Mouse (Mus musculus): ENCODE results near the gene Ropn1l. TPM values are rescaled to one million over a fixed set of nuclear protein-coding genes. Genes with fewer than 3 reads are reported as not detected.
A peak's percentile ranks its signal among the peaks of the same experiment; 100 is the strongest.

Gene Ropn1l
- total and polyA plus RNA-seq, 3 experiments: 0.90 to 1.5 (median 1.1) TPM

GRCm38 (mm10) chr15:31427390-31427789 lies 26.1 kb downstream of the Ropn1l start:
- Histone ChIP-seq H3K36me3 (replicated peaks) (no peaks in the 10 kb centered on the region), H3K27me3 (ENCODE audit: insufficient read depth, low read length) (peaks cover 23% of the 10 kb centered on the region), H3K4me3 (ENCODE audit: low read depth, low read length) (no peak overlapping the region), H3K9me3 (replicated peaks) (no peaks in the 10 kb centered on the region), H3K4me1 (ENCODE audit: insufficient read depth, low read depth, low read length) (peaks cover 2% of the 10 kb centered on the region; the same call in 1 of the 2 replicates)
- TF ChIP-seq TAL1 (conservative IDR thresholded peaks at IDR 0.05; ENCODE audit: low read depth, low read length) (no peak), GATA1 (IDR thresholded peaks at IDR 0.05; ENCODE audit: borderline replicate concordance, low read length) (no peak), POLR2AphosphoS5 (IDR thresholded peaks at IDR 0.05; ENCODE audit: insufficient replicate concordance, low read depth, low read length) (no peak), CTCF (IDR thresholded peaks at IDR 0.05; ENCODE audit: low read depth, low read length) (no peak), GATA2 (IDR thresholded peaks at IDR 0.05; ENCODE audit: borderline replicate concordance, low read depth, low read length) (no peak)
- no peak for DNase-seq (ENCODE audit: low spot score)
- no peak for ATAC-seq (ENCODE audit: extremely low read depth, insufficient number of reproducible peaks, low FRiP score, poor library complexity, severe bottlenecking)

DNA sequence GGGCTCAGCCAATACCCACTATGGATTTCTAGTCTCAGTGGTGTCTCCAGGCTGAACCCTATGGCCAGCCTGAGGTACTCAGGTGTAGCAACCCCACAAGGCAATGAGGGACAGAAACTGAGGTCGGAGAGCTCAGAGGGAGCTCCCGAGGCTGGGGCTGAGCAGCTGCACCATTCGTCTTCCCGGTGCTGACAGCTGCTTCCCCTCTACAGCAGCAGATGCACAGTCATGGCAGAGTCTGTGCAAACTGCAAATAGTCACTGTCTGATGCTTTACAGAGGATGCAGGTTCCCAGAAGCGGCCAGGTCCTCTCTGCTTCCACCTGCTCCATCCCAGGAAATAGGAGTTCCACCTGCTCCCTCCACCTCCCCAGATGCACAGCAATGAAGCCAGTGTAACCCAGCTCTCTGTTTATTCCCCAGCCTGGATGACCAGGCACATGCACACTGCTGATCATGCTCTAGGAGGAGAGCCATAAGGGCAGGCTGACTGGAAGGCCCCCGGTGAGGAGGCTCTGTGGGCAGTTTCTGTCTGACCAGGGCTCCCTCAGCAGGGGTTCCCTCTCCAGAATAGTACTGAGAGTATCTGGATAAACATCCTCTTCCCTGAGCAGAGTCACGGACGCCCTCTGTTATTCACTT lies 27.4 kb downstream of the Ropn1l start:
- TF ChIP-seq TAL1 (conservative IDR thresholded peaks at IDR 0.05; ENCODE audit: low read depth, low read length) (no peak), GATA1 (IDR thresholded peaks at IDR 0.05; ENCODE audit: borderline replicate concordance, low read length) (no peak), CTCF (IDR thresholded peaks at IDR 0.05; ENCODE audit: low read depth, low read length) (no peak), POLR2AphosphoS5 (IDR thresholded peaks at IDR 0.05; ENCODE audit: insufficient replicate concordance, low read depth, low read length) (no peak), GATA2 (IDR thresholded peaks at IDR 0.05; ENCODE audit: borderline replicate concordance, low read depth, low read length) (no peak)
- Histone ChIP-seq H3K4me1 (ENCODE audit: insufficient read depth, low read depth, low read length) (peaks cover 2% of the 10 kb centered on the region; the same call in 1 of the 2 replicates), H3K4me3 (ENCODE audit: low read depth, low read length) (no peak overlapping the region), H3K27me3 (ENCODE audit: insufficient read depth, low read length) (peaks cover 21% of the 10 kb centered on the region), H3K36me3 (replicated peaks) (no peaks in the 10 kb centered on the region), H3K9me3 (replicated peaks) (no peaks in the 10 kb centered on the region)
- ATAC-seq (ENCODE audit: extremely low read depth, insufficient number of reproducible peaks, low FRiP score, poor library complexity, severe bottlenecking) (no peak), DNase-seq (ENCODE audit: low spot score) (no peak)

DNA sequence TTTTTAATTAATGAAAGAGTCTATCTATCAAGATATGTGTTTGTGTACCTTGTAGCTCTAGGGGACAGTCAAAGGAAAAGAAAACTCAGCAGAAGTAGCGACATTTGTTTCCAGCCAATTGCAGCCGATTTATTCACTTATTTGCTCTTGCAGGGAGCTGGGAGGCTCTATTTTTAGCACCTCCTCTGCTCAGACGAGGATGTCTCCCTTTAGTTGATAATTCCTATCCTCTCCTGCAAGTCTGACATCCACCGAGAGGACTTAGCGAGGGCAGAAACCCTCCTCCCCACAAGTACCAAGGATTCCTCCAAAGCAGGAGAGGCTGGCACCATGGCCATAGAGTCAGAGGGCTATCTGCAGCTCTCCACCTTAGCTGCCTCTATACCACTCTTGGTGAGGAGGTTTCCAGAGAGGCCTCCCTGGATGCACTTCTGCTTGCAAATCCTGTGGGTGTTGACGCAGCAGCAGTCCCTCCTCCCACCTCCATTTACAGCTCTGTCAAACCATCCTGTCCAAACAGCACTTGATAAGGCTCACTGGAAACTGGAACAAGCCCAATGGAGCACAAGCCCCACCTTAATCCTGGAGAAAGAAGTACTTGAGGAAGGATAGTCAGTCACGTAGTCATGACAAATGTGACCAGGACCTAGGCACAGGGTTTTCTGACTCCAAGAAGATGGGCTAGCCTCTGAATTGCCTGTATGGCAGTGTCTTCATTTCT lies 30.7 kb downstream of the Ropn1l start:
- no peaks in the 10 kb centered on the region for H3K9me3 ChIP-seq (replicated peaks)
- H3K4me1 ChIP-seq (ENCODE audit: insufficient read depth, low read depth, low read length): peaks cover 12% of the 10 kb centered on the region
- H3K4me3 ChIP-seq (ENCODE audit: low read depth, low read length): no peak overlapping the region
- peaks cover 12% of the 10 kb centered on the region for H3K27me3 ChIP-seq (ENCODE audit: insufficient read depth, low read length)
- ATAC-seq (ENCODE audit: extremely low read depth, insufficient number of reproducible peaks, low FRiP score, poor library complexity, severe bottlenecking) (no peak), DNase-seq (ENCODE audit: low spot score) (no peak)
- TF ChIP-seq POLR2AphosphoS5 (IDR thresholded peaks at IDR 0.05; ENCODE audit: insufficient replicate concordance, low read depth, low read length) (no peak), GATA2 (IDR thresholded peaks at IDR 0.05; ENCODE audit: borderline replicate concordance, low read depth, low read length) (no peak), TAL1 (conservative IDR thresholded peaks at IDR 0.05; ENCODE audit: low read depth, low read length) (no peak)
- no peaks in the 10 kb centered on the region for H3K36me3 ChIP-seq (replicated peaks)

- H3K27me3 ChIP-seq (ENCODE audit: insufficient read depth, low read length): peaks cover 5% of the 10 kb centered on the region
- no peak overlapping the region for H3K4me3 ChIP-seq (ENCODE audit: low read depth, low read length)
- H3K36me3 ChIP-seq (replicated peaks): no peaks in the 10 kb centered on the region
- DNase-seq (ENCODE audit: low spot score) (no peak), ATAC-seq (ENCODE audit: extremely low read depth, insufficient number of reproducible peaks, low FRiP score, poor library complexity, severe bottlenecking) (no peak)
- H3K4me1 ChIP-seq (ENCODE audit: insufficient read depth, low read depth, low read length): peaks cover 23% of the 10 kb centered on the region
- no peak for TF ChIP-seq GATA1 (IDR thresholded peaks at IDR 0.05; ENCODE audit: borderline replicate concordance, low read length)
- no peak for TF ChIP-seq GATA2 (IDR thresholded peaks at IDR 0.05; ENCODE audit: borderline replicate concordance, low read depth, low read length)
- no peak for TF ChIP-seq POLR2AphosphoS5 (IDR thresholded peaks at IDR 0.05; ENCODE audit: insufficient replicate concordance, low read depth, low read length)
- TF ChIP-seq CTCF (IDR thresholded peaks at IDR 0.05; ENCODE audit: low read depth, low read length): peak; percentile 43
- no peak for TF ChIP-seq TAL1 (conservative IDR thresholded peaks at IDR 0.05; ENCODE audit: low read depth, low read length)
- H3K9me3 ChIP-seq (replicated peaks): peaks cover 2% of the 10 kb centered on the region; the same call in 1 of the 2 replicates
Observed at GRCm38 (mm10) chr15:31419037-31419436, 34.5 kb downstream of the Ropn1l start.

DNA sequence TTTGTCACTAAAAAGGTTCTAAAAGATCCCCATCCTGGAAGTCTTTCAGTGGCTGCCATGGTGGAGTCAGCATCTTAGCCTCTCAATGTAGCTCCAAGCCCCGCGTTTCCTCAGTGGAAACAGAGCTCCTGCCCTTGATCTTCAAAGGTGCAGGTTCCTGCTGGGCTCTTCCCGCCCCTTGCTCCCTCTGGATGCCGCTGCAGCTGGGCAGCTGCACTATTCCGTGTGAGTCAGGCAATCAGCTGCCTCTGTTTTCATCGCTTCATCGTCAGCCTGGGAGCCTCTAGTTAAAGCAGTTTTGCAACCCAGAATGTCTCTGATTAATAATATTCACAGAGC lies 34.9 kb downstream of the Ropn1l start:
- no peaks in the 10 kb centered on the region for H3K36me3 ChIP-seq (replicated peaks)
- DNase-seq (ENCODE audit: low spot score) (no peak), ATAC-seq (ENCODE audit: extremely low read depth, insufficient number of reproducible peaks, low FRiP score, poor library complexity, severe bottlenecking) (no peak)
- peaks cover 5% of the 10 kb centered on the region for H3K27me3 ChIP-seq (ENCODE audit: insufficient read depth, low read length)
- TF ChIP-seq POLR2AphosphoS5 (IDR thresholded peaks at IDR 0.05; ENCODE audit: insufficient replicate concordance, low read depth, low read length): no peak
- TF ChIP-seq GATA1 (IDR thresholded peaks at IDR 0.05; ENCODE audit: borderline replicate concordance, low read length): no peak
- no peak for TF ChIP-seq GATA2 (IDR thresholded peaks at IDR 0.05; ENCODE audit: borderline replicate concordance, low read depth, low read length)
- no peak for TF ChIP-seq CTCF (IDR thresholded peaks at IDR 0.05; ENCODE audit: low read depth, low read length)
- TF ChIP-seq TAL1 (conservative IDR thresholded peaks at IDR 0.05; ENCODE audit: low read depth, low read length): no peak
- H3K4me1 ChIP-seq (ENCODE audit: insufficient read depth, low read depth, low read length): peaks cover 26% of the 10 kb centered on the region
- H3K4me3 ChIP-seq (ENCODE audit: low read depth, low read length): no peak overlapping the region; the same call in 1 of the 2 replicates
- H3K9me3 ChIP-seq (replicated peaks): peaks cover 2% of the 10 kb centered on the region; the same call in 1 of the 2 replicates

Measured in G1E (cell line).